Mouse (Mus musculus) bone marrow, adult 2 months (tissue): ENCODE results near the gene Gramd1c. TPM values are rescaled to one million over a fixed set of nuclear protein-coding genes. Genes with fewer than 3 reads are reported as not detected.

Experiments
- H3K27ac ChIP-seq: fragments of 200-500 bp; 2 replicates; pipeline ENCODE4 v1.5.1; 2012; ENCODE audit warnings: low read depth, mild to moderate bottlenecking, control low read depth, inconsistent platforms, low read length; ENCODE audit not compliant: control insufficient read depth, poor library complexity, insufficient read depth
- H3K4me1 ChIP-seq: fragments of 200-500 bp; 2 replicates; pipeline ENCODE4 v1.6.1; 2011; ENCODE audit warnings: low read length; ENCODE audit not compliant: control insufficient read depth, insufficient read depth
- H3K4me3 ChIP-seq: fragments of 200-500 bp; replicated peaks from 2 replicates; pipeline ENCODE3; 2011; ENCODE audit warnings: mild to moderate bottlenecking, low read depth, low read length, control low read depth; ENCODE audit not compliant: control insufficient read depth
- CTCF ChIP-seq: fragments of 200-500 bp; IDR thresholded peaks from 2 replicates; pipeline ENCODE4 v1.5.1; 2011; ENCODE audit warnings: low read length, control low read depth; ENCODE audit not compliant: control insufficient read depth, insufficient read depth
- POLR2A ChIP-seq: fragments of 200-500 bp; IDR thresholded peaks from 2 replicates; pipeline ENCODE4 v1.6.1; 2011; ENCODE audit warnings: low read depth, mild to moderate bottlenecking, control low read depth, low read length, borderline replicate concordance; ENCODE audit not compliant: control insufficient read depth
- WGBS: fragments of 180-500 bp; shearing (Covaris S2); methylation state at CpG from one replicate; pipeline ENCODE4 v1.1.7; 2018; 5-methylcytosine and 5-hydroxymethylcytosine counted together
- polyA plus RNA-seq: library from polyadenylated mRNA; stranded (reverse); fragments of >200 nt; gene quantifications from 2 replicates; pipeline ENCODE4 v1.2.4, GENCODE M21; 2011; ENCODE audit warnings: low replicate concordance; ENCODE audit not compliant: missing spikeins, insufficient read depth, insufficient read length

Gramd1c gene
- 4.5 and 6.3 TPM in 2 replicates for polyA plus RNA-seq

DNA sequence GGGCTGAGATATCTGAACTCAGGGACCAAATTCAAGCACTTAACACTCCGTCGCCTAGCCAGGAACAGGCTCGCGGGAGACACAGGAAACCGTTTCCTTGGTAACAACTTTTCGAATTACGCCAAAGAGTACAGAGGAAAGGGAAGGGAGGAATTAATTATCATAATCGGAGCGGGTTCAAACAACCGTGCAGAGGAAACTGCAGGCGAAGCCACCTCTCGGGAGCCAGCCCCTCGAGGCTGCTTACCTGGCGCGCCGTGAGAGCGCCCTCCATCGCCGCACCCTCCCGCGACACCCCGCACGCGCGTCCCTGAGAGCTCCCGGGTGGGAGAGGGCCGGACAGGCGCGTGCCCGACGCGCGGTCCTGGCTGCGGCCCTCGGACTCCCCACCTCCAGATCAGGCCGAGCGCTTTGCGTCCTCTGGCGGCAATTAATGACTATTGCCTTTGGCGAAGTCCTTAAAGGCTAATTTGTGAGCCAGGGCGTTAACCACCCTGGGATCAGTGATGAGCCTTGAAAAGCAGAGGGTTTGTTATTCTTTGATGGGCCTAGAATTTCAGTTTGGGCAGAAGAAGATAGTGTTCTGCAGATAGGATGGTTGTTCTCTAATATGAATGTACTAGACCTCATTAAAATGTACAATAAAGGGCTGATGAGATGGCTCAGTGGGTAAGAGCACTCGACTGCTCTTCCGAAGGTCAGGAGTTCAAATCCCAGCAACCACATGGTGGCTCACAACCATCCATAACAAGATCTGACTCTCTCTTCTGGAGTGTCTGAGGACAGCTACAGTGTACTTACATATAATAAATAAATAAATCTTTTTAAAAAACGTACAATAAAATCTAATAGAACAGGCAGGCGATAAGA, at the start of gene Gramd1c:
Gramd1c (minus strand) TSS at position 321 of the 870 bp plus-strand sequence.
- Histone ChIP-seq H3K4me1 (no peaks in the 10 kb centered on the region), H3K27ac (no peak within 1 kb of the TSS), H3K4me3 (peak within 1 kb of the TSS; percentile 56)
- TF ChIP-seq CTCF (peak; percentile 54; the same call in 1 of the 2 replicates), POLR2A (peak; percentile 19; the same call in 1 of the 2 replicates)
- WGBS, result 7% methylated on average over 45 of the region's 45 CpGs

DNA sequence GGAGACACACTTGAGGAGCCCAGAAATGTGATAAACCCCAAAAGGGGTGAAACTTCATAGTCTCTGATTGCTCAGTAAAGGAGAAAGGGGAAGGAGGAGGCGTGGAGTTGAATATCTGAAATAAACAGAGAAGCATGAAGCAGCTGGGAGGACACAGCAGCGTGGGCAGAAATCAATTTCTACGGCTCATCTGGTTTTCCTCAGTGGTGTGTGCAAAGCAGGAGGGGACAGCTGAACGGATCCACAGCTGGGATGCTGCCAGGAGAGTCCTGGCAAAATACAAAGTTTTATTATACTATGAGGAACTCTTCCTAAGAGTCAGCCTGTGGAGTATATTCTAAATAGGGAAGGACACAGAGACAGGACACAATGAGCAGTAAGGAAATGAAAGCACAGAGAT, 45.9 kb upstream of the Gramd1c start:
- Histone ChIP-seq H3K27ac (no peak overlapping the region), H3K4me1 (peaks cover 2% of the 10 kb centered on the region), H3K4me3 (no peak overlapping the region)
- TF ChIP-seq POLR2A, result no peak
- no peak for TF ChIP-seq CTCF
- 75% methylated on average over 4 of the region's 4 CpGs for WGBS

DNA sequence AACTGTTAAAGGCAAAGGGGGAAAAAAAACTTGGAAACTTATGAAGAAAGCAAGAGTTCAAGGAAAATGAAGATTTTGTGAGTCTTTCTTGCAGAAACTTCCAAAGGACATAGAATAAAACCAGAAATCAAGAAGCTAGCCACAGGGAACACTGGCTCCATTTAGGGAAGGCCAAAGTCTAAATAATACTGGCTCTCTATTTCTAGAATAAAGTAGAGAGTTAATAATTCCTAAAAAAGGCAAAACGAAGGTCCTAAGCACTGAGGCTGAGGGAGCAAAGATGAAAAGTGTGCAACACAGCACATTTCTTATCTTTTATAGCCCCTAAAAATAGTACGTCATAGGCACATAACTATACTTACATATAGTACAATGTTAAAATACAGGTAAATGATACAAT, 42.1 kb upstream of the Gramd1c start:
- TF ChIP-seq POLR2A (no peak), CTCF (no peak)
- whole genome bisulfite sequencing, result 85% methylated on average over 2 of the region's 2 CpGs
- H3K4me1 ChIP-seq, result peaks cover 2% of the 10 kb centered on the region
- no peak overlapping the region for H3K4me3 ChIP-seq
- H3K27ac ChIP-seq, result no peak overlapping the region

DNA sequence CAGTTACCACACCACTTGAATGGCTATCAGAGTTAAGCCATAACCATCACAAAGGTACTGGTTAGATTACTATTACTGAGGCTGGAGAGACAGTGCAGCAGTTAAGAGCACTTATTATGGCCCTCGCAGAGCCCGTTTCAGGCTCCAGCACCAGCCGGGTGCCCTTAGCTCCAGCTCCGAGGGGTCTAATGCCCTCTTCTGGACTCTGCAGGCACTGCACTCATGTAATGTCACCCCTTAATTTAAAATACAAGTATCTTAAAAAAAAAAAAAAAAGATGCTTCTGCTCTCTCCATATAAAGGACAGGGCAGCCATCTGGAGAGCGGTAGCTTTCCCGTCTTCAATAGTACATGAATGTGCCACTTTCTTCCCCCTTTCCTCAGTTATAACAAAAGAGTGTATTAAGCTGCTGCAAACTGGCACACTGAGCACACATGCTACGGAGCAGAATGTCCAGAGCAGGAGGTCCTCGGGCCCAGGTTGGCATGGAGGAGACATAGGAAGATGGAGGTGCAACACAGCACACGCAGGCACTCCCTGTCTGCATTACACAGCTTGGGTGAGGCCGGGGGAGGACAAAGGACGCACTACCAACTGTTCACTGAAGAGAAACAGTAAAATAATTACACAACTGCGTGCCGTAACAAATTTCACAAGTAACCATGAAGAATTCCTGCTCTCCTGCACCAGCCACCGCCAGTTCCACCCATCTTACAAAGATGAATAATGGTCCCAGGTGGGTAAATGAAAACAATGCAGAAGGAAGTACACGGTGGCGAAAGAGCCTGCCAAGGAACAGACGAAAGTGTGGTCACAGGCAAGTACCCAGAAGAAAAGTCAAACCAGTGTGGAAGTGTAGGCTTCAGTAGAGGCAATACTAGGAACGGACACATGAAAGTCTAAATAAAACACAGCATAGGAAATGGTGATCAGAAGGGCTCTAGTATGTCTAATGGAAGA, 40.9 kb upstream of the Gramd1c start:
- H3K27ac ChIP-seq, result peak overlapping the region; percentile 29; the same call in 1 of the 2 replicates
- no peak overlapping the region for H3K4me3 ChIP-seq
- peaks cover 2% of the 10 kb centered on the region for H3K4me1 ChIP-seq
- TF ChIP-seq CTCF (no peak), POLR2A (no peak)
- WGBS, result 59% methylated on average over 18 of the region's 18 CpGs

DNA sequence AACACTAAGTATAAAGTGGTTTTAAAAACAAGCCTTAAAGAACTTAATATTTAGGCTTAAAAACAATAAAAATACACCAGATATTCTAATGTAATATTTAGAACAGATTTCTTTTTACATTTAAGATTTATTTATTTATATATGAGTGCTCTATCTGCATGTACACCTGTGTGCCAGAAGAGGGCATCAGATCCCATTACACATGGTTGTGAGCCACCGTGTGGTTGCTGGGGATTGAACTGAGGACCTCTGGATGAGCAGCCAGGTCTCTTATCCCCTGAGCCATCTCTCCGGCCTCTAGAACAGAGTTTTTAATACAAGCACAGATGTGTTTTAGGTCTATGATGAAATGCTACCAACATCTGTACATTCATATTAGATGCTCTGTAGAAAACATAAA, 39.8 kb upstream of the Gramd1c start:
- no peak overlapping the region for H3K4me3 ChIP-seq
- H3K4me1 ChIP-seq, result peaks cover 2% of the 10 kb centered on the region
- TF ChIP-seq POLR2A (no peak), CTCF (no peak)
- WGBS, result 86% methylated on average over 2 of the region's 2 CpGs
- H3K27ac ChIP-seq, result no peak overlapping the region

DNA sequence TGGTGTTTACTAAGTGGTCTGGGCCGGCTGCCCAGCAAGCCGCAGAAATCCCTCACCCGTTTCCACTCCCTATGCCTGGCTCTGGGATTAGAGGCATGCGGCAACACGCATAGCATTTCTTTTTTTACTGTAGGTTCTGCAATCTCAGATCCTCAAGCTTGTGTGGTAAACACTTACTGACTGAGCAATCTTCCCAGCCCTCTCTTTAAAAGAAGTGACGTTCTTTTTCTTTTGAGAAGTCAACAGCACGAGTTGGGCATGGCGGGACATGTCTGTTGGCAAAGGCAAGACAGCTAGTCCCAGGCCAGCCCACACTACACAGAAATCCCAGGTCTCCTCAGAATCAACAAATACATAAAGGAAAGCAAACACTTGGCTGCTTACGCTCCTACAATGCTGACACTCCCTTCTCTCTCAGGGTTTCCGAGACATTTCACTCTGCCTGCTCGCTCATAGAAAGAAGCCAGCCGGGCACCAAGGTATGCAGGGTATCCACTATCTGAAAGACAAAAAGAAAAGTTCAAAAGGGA, 38.1 kb upstream of the Gramd1c start:
- WGBS, result 90% methylated on average over 12 of the region's 12 CpGs
- no peak for TF ChIP-seq CTCF
- peaks cover 2% of the 10 kb centered on the region for H3K4me1 ChIP-seq
- no peak overlapping the region for H3K4me3 ChIP-seq
- no peak overlapping the region for H3K27ac ChIP-seq

DNA sequence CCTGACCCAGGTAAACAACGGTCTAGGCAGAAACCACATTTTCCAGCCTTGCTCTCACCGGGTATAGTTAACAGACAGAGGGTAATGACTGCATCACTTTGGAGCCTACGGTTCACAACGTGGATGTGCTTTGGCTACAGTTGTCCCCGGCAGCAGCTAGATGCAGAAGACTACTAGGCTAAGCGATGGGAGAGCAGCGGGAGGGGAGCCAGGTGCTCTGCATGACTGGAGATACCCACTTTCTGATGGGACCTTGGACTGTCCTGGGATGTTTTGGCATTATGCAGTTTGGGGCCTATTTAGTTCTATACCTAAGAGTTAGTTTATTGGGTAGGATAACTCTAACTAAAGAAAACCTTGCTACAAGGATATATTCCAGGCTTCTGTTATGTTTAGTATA, 36.2 kb upstream of the Gramd1c start:
- WGBS, result 89% methylated on average over 7 of the region's 7 CpGs

DNA sequence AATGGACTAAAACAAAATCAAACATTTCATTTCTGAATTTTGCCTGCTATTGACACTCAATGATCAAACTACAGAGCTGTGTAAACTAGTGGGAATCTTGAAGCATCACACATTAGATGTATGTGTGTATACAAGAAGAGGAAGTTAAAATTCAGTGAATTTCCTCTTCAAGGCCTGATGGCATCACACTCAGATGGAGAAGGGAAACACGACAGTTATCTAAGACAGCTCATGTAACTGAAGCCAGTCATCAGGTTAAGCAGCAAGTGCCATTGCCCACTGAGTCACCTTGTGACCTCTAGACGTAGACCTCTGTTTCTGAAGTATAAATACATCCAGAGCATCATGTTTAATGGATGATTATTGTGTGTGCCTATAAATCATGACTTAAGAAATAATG, 24.5 kb upstream of the Gramd1c start:
- 15% methylated on average over 2 of the region's 2 CpGs for whole genome bisulfite sequencing
- Histone ChIP-seq H3K4me3 (no peak overlapping the region), H3K27ac (no peak overlapping the region), H3K4me1 (no peaks in the 10 kb centered on the region)
- no peak for TF ChIP-seq CTCF
- no peak for TF ChIP-seq POLR2A

More for the DNA sequence above, 36.2 kb upstream of the Gramd1c start:
- Histone ChIP-seq H3K27ac (no peak overlapping the region), H3K4me1 (peaks cover 2% of the 10 kb centered on the region), H3K4me3 (no peak overlapping the region)
- TF ChIP-seq POLR2A (no peak), CTCF (no peak)
